Mouse (Mus musculus) MEL (cell line): ENCODE results near the gene Pabpc1l. TPM values are rescaled to one million over a fixed set of nuclear protein-coding genes. Genes with fewer than 3 reads are reported as not detected.

Experiments
- DNase-seq: peaks from one replicate; pipeline ENCODE4 v3.0.0; 2011; ENCODE audit warnings: low read depth, low spot score
- H3K27ac ChIP-seq: 2 replicates; pipeline ENCODE4 v1.5.1; 2012; ENCODE audit warnings: low read depth, mild to moderate bottlenecking, control low read depth, low read length, moderate library complexity; ENCODE audit not compliant: control insufficient read depth
- H3K27me3 ChIP-seq, 2 experiments: fragments of 150-350 bp in 1 of 2; sonication (generic) in 1 of 2; 2 replicates each; pipeline ENCODE4 v1.6.1; 2012; ENCODE audit warnings: low read length in 2 of 2, mild to moderate bottlenecking in 2 of 2, improper control_type of control experiment in 1 of 2, moderate library complexity in 1 of 2; ENCODE audit not compliant: insufficient read depth in 2 of 2, control insufficient read depth in 1 of 2
- H3K36me3 ChIP-seq, 2 experiments: 2 replicates each; pipeline ENCODE4 v1.6.1; 2012 to 2014; ENCODE audit warnings: low read length in 2 of 2, improper control_type of control experiment in 1 of 2, inconsistent platforms in 1 of 2, mild to moderate bottlenecking in 1 of 2; ENCODE audit not compliant: insufficient read depth in 2 of 2, control insufficient read depth in 1 of 2
- H3K4me1 ChIP-seq, 2 experiments: fragments of 150-350 bp in 1 of 2; sonication (generic) in 1 of 2; 2 replicates each; pipeline ENCODE4 v1.6.1; 2012; ENCODE audit warnings: low read length in 2 of 2, improper control_type of control experiment in 1 of 2, mild to moderate bottlenecking in 1 of 2; ENCODE audit not compliant: insufficient read depth in 2 of 2, control insufficient read depth in 1 of 2
- H3K4me3 ChIP-seq, 2 experiments: fragments of 150-350 bp in 1 of 2; sonication (generic) in 1 of 2; 2 replicates each; pipeline ENCODE4 v1.5.1; 2012; ENCODE audit warnings: low read depth in 2 of 2, low read length in 2 of 2, mild to moderate bottlenecking in 2 of 2, moderate library complexity in 2 of 2, control low read depth in 1 of 2, improper control_type of control experiment in 1 of 2; ENCODE audit not compliant: control insufficient read depth in 1 of 2, insufficient read depth in 1 of 2
- H3K79me2 ChIP-seq: 2 replicates; pipeline ENCODE4 v1.6.1; 2012; ENCODE audit warnings: mild to moderate bottlenecking, low read length, moderate library complexity; ENCODE audit not compliant: control insufficient read depth, poor library complexity, insufficient read depth
- H3K9ac ChIP-seq: 2 replicates; pipeline ENCODE4 v1.6.1; 2012; ENCODE audit warnings: low read depth, mild to moderate bottlenecking, control low read depth, low read length, moderate library complexity; ENCODE audit not compliant: control insufficient read depth, poor library complexity, severe bottlenecking
- H3K9me3 ChIP-seq: fragments of 150-350 bp; sonication (generic); replicated peaks from 2 replicates; pipeline ENCODE4 v1.6.1; 2012; ENCODE audit warnings: mild to moderate bottlenecking, low read length, improper control_type of control experiment, moderate library complexity; ENCODE audit not compliant: insufficient read depth
- BHLHE40 ChIP-seq: IDR thresholded peaks from 2 replicates; pipeline ENCODE4 v1.6.1; 2012; ENCODE audit warnings: low read depth, mild to moderate bottlenecking, inconsistent platforms, low read length, improper control_type of control experiment, borderline replicate concordance
- CHD1 ChIP-seq: IDR thresholded peaks from 2 replicates; pipeline ENCODE4 v1.6.1; 2012; ENCODE audit warnings: low read depth, mild to moderate bottlenecking, inconsistent platforms, low read length, improper control_type of control experiment
- CHD2 ChIP-seq: IDR thresholded peaks from 2 replicates; pipeline ENCODE4 v1.6.1; 2011; ENCODE audit warnings: low read length, improper control_type of control experiment
- CTCF ChIP-seq, 3 experiments: IDR thresholded peaks in 2 of 3; conservative IDR thresholded peaks in 1 of 3; 2 replicates each; pipeline ENCODE4 v1.5.1; 2011 to 2012; ENCODE audit warnings: low read length in 3 of 3, low read depth in 2 of 3, mild to moderate bottlenecking in 2 of 3, improper control_type of control experiment in 1 of 3, inconsistent platforms in 1 of 3, mixed read lengths in 1 of 3, moderate library complexity in 1 of 3; ENCODE audit not compliant: control insufficient read depth in 1 of 3, insufficient read depth in 1 of 3, poor library complexity in 1 of 3, severe bottlenecking in 1 of 3
- E2F4 ChIP-seq: IDR thresholded peaks from 2 replicates; pipeline ENCODE4 v1.6.1; 2011; ENCODE audit warnings: low read depth, low read length, improper control_type of control experiment, borderline replicate concordance
- ELF1 ChIP-seq: IDR thresholded peaks from 2 replicates; pipeline ENCODE4 v1.6.1; 2014; ENCODE audit warnings: low read depth, mild to moderate bottlenecking, inconsistent platforms, low read length, improper control_type of control experiment, moderate library complexity
- EP300 ChIP-seq, 2 experiments: IDR thresholded peaks; 2 replicates each; pipeline ENCODE4 v1.6.1; 2011; ENCODE audit warnings: improper control_type of control experiment in 2 of 2, low read length in 2 of 2, low read depth in 1 of 2, mild to moderate bottlenecking in 1 of 2
- ETS1 ChIP-seq: IDR thresholded peaks from 2 replicates; pipeline ENCODE4 v1.6.1; 2012; ENCODE audit warnings: low read depth, mild to moderate bottlenecking, inconsistent platforms, low read length, improper control_type of control experiment, moderate library complexity
- GABPA ChIP-seq: IDR thresholded peaks from 2 replicates; pipeline ENCODE4 v1.6.1; 2012; ENCODE audit warnings: low read depth, mild to moderate bottlenecking, inconsistent platforms, low read length, improper control_type of control experiment, moderate library complexity
- GATA1 ChIP-seq: IDR thresholded peaks from 2 replicates; pipeline ENCODE4 v1.6.1; 2011; ENCODE audit warnings: low read depth, low read length, improper control_type of control experiment
- HCFC1 ChIP-seq: IDR thresholded peaks from 2 replicates; pipeline ENCODE4 v1.6.1; 2012; ENCODE audit warnings: low read depth, mild to moderate bottlenecking, inconsistent platforms, low read length, improper control_type of control experiment, moderate library complexity
- JUND ChIP-seq: IDR thresholded peaks from 2 replicates; pipeline ENCODE4 v1.6.1; 2011; ENCODE audit warnings: low read depth, mild to moderate bottlenecking, improper control_type of control experiment, low read length
- KAT2A ChIP-seq: conservative IDR thresholded peaks from 2 replicates; pipeline ENCODE4 v1.6.1; 2012; ENCODE audit warnings: low read depth, low read length, improper control_type of control experiment, inconsistent platforms
- MAFK ChIP-seq: IDR thresholded peaks from 2 replicates; pipeline ENCODE4 v1.6.1; 2011; ENCODE audit warnings: low read depth, mild to moderate bottlenecking, low read length, improper control_type of control experiment, borderline replicate concordance
- MAX ChIP-seq: IDR thresholded peaks from 2 replicates; pipeline ENCODE4 v1.6.1; 2011; ENCODE audit warnings: low read length, improper control_type of control experiment
- MAZ ChIP-seq: IDR thresholded peaks from 2 replicates; pipeline ENCODE4 v1.6.1; 2012; ENCODE audit warnings: low read depth, mild to moderate bottlenecking, inconsistent platforms, low read length, improper control_type of control experiment
- MEF2A ChIP-seq: IDR thresholded peaks from 2 replicates; pipeline ENCODE4 v1.6.1; 2014; ENCODE audit warnings: low read depth, mild to moderate bottlenecking, inconsistent platforms, low read length, improper control_type of control experiment; ENCODE audit not compliant: poor library complexity, insufficient replicate concordance, severe bottlenecking; ENCODE audit errors: extremely low read depth
- MXI1 ChIP-seq: IDR thresholded peaks from 2 replicates; pipeline ENCODE4 v1.6.1; 2011; ENCODE audit warnings: mild to moderate bottlenecking, low read depth, low read length, improper control_type of control experiment
- MYB ChIP-seq: IDR thresholded peaks from 2 replicates; pipeline ENCODE4 v1.6.1; 2011; ENCODE audit warnings: mild to moderate bottlenecking, low read depth, low read length, improper control_type of control experiment
- MYC ChIP-seq: IDR thresholded peaks from 2 replicates; pipeline ENCODE4 v1.6.1; 2011; ENCODE audit warnings: low read depth, mild to moderate bottlenecking, low read length, improper control_type of control experiment, moderate library complexity
- NELFE ChIP-seq: IDR thresholded peaks from 2 replicates; pipeline ENCODE4 v1.6.1; 2011; ENCODE audit warnings: low read depth, low read length, improper control_type of control experiment
- NRF1 ChIP-seq: IDR thresholded peaks from 2 replicates; pipeline ENCODE4 v1.6.1; 2014; ENCODE audit warnings: low read depth, mild to moderate bottlenecking, inconsistent platforms, low read length, improper control_type of control experiment, moderate library complexity; ENCODE audit not compliant: poor library complexity, insufficient read depth, severe bottlenecking
- POLR2A ChIP-seq, 2 experiments: IDR thresholded peaks; 2 replicates each; pipeline ENCODE4 v1.6.1; 2011 to 2012; ENCODE audit warnings: low read length in 2 of 2, mild to moderate bottlenecking in 2 of 2, control low read depth in 1 of 2, improper control_type of control experiment in 1 of 2, low read depth in 1 of 2, moderate library complexity in 1 of 2; ENCODE audit not compliant: control insufficient read depth in 1 of 2, insufficient read depth in 1 of 2, poor library complexity in 1 of 2
- POLR2AphosphoS2 ChIP-seq: IDR thresholded peaks from 2 replicates; pipeline ENCODE4 v1.6.1; 2011; ENCODE audit warnings: low read length, improper control_type of control experiment
- POLR2AphosphoS5 ChIP-seq: IDR thresholded peaks from 2 replicates; pipeline ENCODE4 v1.6.1; 2012; ENCODE audit warnings: low read depth, borderline replicate concordance, mild to moderate bottlenecking, inconsistent platforms, low read length, moderate library complexity, mixed read lengths
- RCOR1 ChIP-seq: IDR thresholded peaks from 2 replicates; pipeline ENCODE4 v1.6.1; 2012; ENCODE audit warnings: low read depth, mild to moderate bottlenecking, inconsistent platforms, low read length, improper control_type of control experiment
- SIN3A ChIP-seq: IDR thresholded peaks from 2 replicates; pipeline ENCODE4 v1.6.1; 2012; ENCODE audit warnings: low read length, improper control_type of control experiment, inconsistent platforms
- SMC3 ChIP-seq: IDR thresholded peaks from 2 replicates; pipeline ENCODE4 v1.6.1; 2011; ENCODE audit warnings: low read depth, low read length, improper control_type of control experiment
- TAL1 ChIP-seq: IDR thresholded peaks from 2 replicates; pipeline ENCODE4 v1.6.1; 2012; ENCODE audit warnings: mild to moderate bottlenecking, inconsistent platforms, low read length, moderate library complexity, mixed read lengths
- TBP ChIP-seq: IDR thresholded peaks from 2 replicates; pipeline ENCODE4 v1.8.0; 2011; ENCODE audit warnings: low read depth, low read length, improper control_type of control experiment
- TCF12 ChIP-seq: IDR thresholded peaks from 2 replicates; pipeline ENCODE4 v1.6.1; 2014; ENCODE audit warnings: low read depth, mild to moderate bottlenecking, inconsistent platforms, low read length, improper control_type of control experiment, moderate library complexity
- UBTF ChIP-seq: IDR thresholded peaks from 2 replicates; pipeline ENCODE4 v1.6.1; 2012; ENCODE audit warnings: low read depth, mild to moderate bottlenecking, inconsistent platforms, low read length, improper control_type of control experiment, moderate library complexity, borderline replicate concordance; ENCODE audit not compliant: insufficient read depth
- USF1 ChIP-seq: IDR thresholded peaks from 2 replicates; pipeline ENCODE4 v1.6.1; 2014; ENCODE audit warnings: low read depth, mild to moderate bottlenecking, inconsistent platforms, low read length, improper control_type of control experiment, moderate library complexity
- USF2 ChIP-seq, 2 experiments: IDR thresholded peaks; 2 replicates each; pipeline ENCODE4 v1.6.1; 2011 to 2012; ENCODE audit warnings: improper control_type of control experiment in 2 of 2, low read length in 2 of 2, borderline replicate concordance in 1 of 2, inconsistent platforms in 1 of 2, low read depth in 1 of 2, mild to moderate bottlenecking in 1 of 2; ENCODE audit not compliant: insufficient read depth in 1 of 2
- ZC3H11A ChIP-seq: IDR thresholded peaks from 2 replicates; pipeline ENCODE4 v1.6.1; 2012; ENCODE audit warnings: low read depth, mild to moderate bottlenecking, inconsistent platforms, low read length, improper control_type of control experiment
- ZKSCAN1 ChIP-seq: IDR thresholded peaks from 2 replicates; pipeline ENCODE4 v1.6.1; 2012; ENCODE audit warnings: low read depth, mild to moderate bottlenecking, inconsistent platforms, low read length, improper control_type of control experiment, moderate library complexity
- ZMIZ1 ChIP-seq: IDR thresholded peaks from 2 replicates; pipeline ENCODE4 v1.6.1; 2012; ENCODE audit warnings: low read depth, mild to moderate bottlenecking, inconsistent platforms, low read length, improper control_type of control experiment, moderate library complexity
- ZNF384 ChIP-seq: IDR thresholded peaks from 2 replicates; pipeline ENCODE4 v1.6.1; 2012; ENCODE audit warnings: low read depth, mild to moderate bottlenecking, inconsistent platforms, low read length, improper control_type of control experiment
- polyA plus RNA-seq, 2 experiments: library from polyadenylated mRNA; stranded (reverse) in 1 of 2; unstranded in 1 of 2; fragments of >175 nt in 1 of 2; fragments of >200 nt in 1 of 2; gene quantifications; 2 replicates each; pipeline versions ENCODE4 v1.2.1 to v1.2.4; 2012; ENCODE audit warnings: low replicate concordance in 2 of 2, low read depth in 1 of 2; ENCODE audit not compliant: insufficient read length in 2 of 2, insufficient read depth in 1 of 2, missing spikeins in 1 of 2
- total RNA-seq: library from RNA; depleted of rRNA; stranded (reverse); fragments of 300-350 nt; gene quantifications from 2 replicates; pipeline ENCODE4 v1.2.3, GENCODE M21; 2012

Gene Pabpc1l
- total and polyA plus RNA-seq, 3 experiments: 0.27 to 0.40 TPM; not detected in 1

GRCm38 (mm10) chr2:164075088-164075487 is 49.8 kb downstream of the Pabpc1l start:
- H3K79me2 ChIP-seq: peaks cover 43% of the 10 kb centered on the region
- H3K36me3 ChIP-seq: peaks cover 4 to 46% of the 10 kb centered on the region in 2 experiments; a peak in 3 of 4 replicates
- peak overlapping the region; percentile 79 to 93 for H3K4me3 ChIP-seq
- peak overlapping the region; percentile 64 for H3K27ac ChIP-seq
- H3K9ac ChIP-seq: peak overlapping the region; percentile 88
- H3K27me3 ChIP-seq: no peaks in the 10 kb centered on the region
- DNase-seq: peak; percentile 76
- peaks cover 13 to 17% of the 10 kb centered on the region in 2 experiments for H3K4me1 ChIP-seq
- H3K9me3 ChIP-seq: no peaks in the 10 kb centered on the region
- TF ChIP-seq UBTF (no peak), BHLHE40 (no peak), ZNF384 (no peak), RCOR1 (no peak), CHD1 (no peak; the same call in 1 of the 2 replicates), TAL1 (no peak), MEF2A (no peak), SIN3A (peak; percentile 75), CHD2 (no peak), POLR2A (IDR thresholded peaks at IDR 0.05; ENCODE audit: control insufficient read depth in 1 of 2, insufficient read depth in 1 of 2, low read depth in 1 of 2, low read length in 2 of 2, poor library complexity in 1 of 2) (peak in 1 of 2 experiments; percentile 17; a peak in 1 of 4 replicates), MAZ (no peak), POLR2AphosphoS2 (no peak), E2F4 (no peak), SMC3 (no peak), USF2 (IDR thresholded peaks at IDR 0.05; ENCODE audit: borderline replicate concordance in 1 of 2, insufficient read depth in 1 of 2, low read depth in 1 of 2, low read length in 2 of 2) (no peak), ZMIZ1 (no peak), EP300 (IDR thresholded peaks at IDR 0.05; ENCODE audit: low read depth in 1 of 2, low read length in 2 of 2) (no peak), TBP (0 out of 2 replicates have a peak, but pooled peaks have one; percentile 3), ZC3H11A (no peak), ETS1 (0 out of 2 replicates have a peak, but pooled peaks have one; percentile 35), ZKSCAN1 (no peak), GATA1 (no peak), POLR2AphosphoS5 (no peak), MYB (no peak), MXI1 (peak; percentile 77), TCF12 (no peak), JUND (no peak), USF1 (no peak), MAX (no peak), HCFC1 (peak; percentile 63), NRF1 (no peak), CTCF (IDR thresholded peaks at IDR 0.05 in 2 of 3, conservative IDR thresholded peaks at IDR 0.05 in 1 of 3; ENCODE audit: control insufficient read depth in 1 of 3, insufficient read depth in 1 of 3, low read depth in 2 of 3, low read length in 3 of 3, poor library complexity in 1 of 3, severe bottlenecking in 1 of 3) (no peak), MAFK (no peak), GABPA (no peak), MYC (no peak; the same call in 1 of the 2 replicates), KAT2A (no peak), NELFE (no peak), ELF1 (peak; percentile 63; the same call in 1 of the 2 replicates)
